Mouse (Mus musculus): Measurements from ENCODE around the gene Tph2. TPM values are rescaled to one million over a fixed set of nuclear protein-coding genes. Genes with fewer than 3 reads are reported as not detected.

Gene Tph2
- polyA plus RNA-seq, 1 experiment: 0.75 TPM

- Histone ChIP-seq H3K36me3 (ENCODE audit: control insufficient read depth, insufficient read depth, low read length) (no peaks in the 10 kb centered on the region), H3K27ac (ENCODE audit: control insufficient read depth, insufficient read depth, low read depth, low read length) (no peak overlapping the region), H3K4me3 (ENCODE audit: control insufficient read depth, low read depth, low read length) (no peak overlapping the region), H3K27me3 (ENCODE audit: control insufficient read depth, insufficient read depth, low read length) (no peaks in the 10 kb centered on the region), H3K4me1 (ENCODE audit: control insufficient read depth, insufficient read depth, low read length) (no peaks in the 10 kb centered on the region)
- TF ChIP-seq CTCF (IDR thresholded peaks at IDR 0.05; ENCODE audit: control insufficient read depth, insufficient read depth, insufficient replicate concordance, low read depth, low read length) (no peak), POLR2A (IDR thresholded peaks at IDR 0.05; ENCODE audit: control insufficient read depth, low read depth, low read length) (no peak)
These were observed 41.2 kb downstream of the Tph2 start for GRCm38 (mm10) chr10:115143641-115144040.

DNA sequence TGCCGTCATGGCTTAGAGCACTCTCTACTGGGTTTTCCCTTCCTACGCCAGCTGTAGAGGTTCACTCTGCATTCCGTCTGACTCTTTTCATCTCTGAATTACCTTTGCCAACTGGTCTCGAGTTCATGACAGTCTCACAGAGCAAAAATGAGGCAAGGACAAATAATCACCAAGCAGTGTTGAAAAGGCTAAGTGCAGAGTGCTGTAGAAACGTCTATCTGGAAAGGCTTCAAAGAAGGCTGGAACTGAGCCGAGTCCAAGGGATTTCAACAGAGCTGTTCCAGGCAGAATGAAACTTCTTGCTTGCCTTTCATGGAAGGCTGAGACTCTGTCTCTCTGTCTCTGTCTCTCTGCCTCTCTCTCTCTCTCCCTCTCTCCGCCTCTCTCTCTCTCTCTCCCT, 47.8 kb downstream of the Tph2 start:
- Histone ChIP-seq H3K36me3 (ENCODE audit: control insufficient read depth, insufficient read depth, low read length) (no peaks in the 10 kb centered on the region), H3K4me3 (ENCODE audit: control insufficient read depth, low read depth, low read length) (no peak overlapping the region)

DNA sequence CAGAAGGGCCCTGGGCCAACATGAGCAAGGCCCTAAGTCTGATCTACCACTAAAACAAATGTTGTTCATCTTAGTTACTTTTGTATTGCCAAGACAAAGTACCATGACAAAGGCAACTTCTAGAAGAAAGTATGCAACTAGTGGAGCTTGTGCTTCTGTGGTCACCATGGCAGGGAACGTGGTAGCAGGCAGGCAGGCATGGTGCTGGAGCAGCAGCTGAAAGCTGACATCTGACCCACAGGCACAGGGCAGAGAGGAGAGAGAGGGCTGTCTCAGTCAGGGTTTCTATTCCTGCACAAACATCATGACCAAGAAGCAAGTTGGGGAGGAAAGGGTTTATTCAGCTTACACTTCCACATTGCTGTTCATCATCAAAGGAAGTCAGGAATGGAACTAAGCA, 56.9 kb downstream of the Tph2 start:
- H3K4me3 ChIP-seq (ENCODE audit: control insufficient read depth, low read depth, low read length): no peak overlapping the region
- TF ChIP-seq CTCF (IDR thresholded peaks at IDR 0.05; ENCODE audit: control insufficient read depth, insufficient read depth, insufficient replicate concordance, low read depth, low read length) (no peak), POLR2A (IDR thresholded peaks at IDR 0.05; ENCODE audit: control insufficient read depth, low read depth, low read length) (no peak)

More for the DNA sequence above, 47.8 kb downstream of the Tph2 start:
- no peak for TF ChIP-seq CTCF (IDR thresholded peaks at IDR 0.05; ENCODE audit: control insufficient read depth, insufficient read depth, insufficient replicate concordance, low read depth, low read length)
- no peak for TF ChIP-seq POLR2A (IDR thresholded peaks at IDR 0.05; ENCODE audit: control insufficient read depth, low read depth, low read length)
- no peaks in the 10 kb centered on the region for H3K27me3 ChIP-seq (ENCODE audit: control insufficient read depth, insufficient read depth, low read length)
- H3K4me1 ChIP-seq (ENCODE audit: control insufficient read depth, insufficient read depth, low read length): no peaks in the 10 kb centered on the region
- no peak overlapping the region for H3K27ac ChIP-seq (ENCODE audit: control insufficient read depth, insufficient read depth, low read depth, low read length)

GRCm38 (mm10) chr10:115125550-115125949, 59.3 kb downstream of the Tph2 start:
- no peak for TF ChIP-seq POLR2A (IDR thresholded peaks at IDR 0.05; ENCODE audit: control insufficient read depth, low read depth, low read length)
- TF ChIP-seq CTCF (IDR thresholded peaks at IDR 0.05; ENCODE audit: control insufficient read depth, insufficient read depth, insufficient replicate concordance, low read depth, low read length): no peak
- H3K36me3 ChIP-seq (ENCODE audit: control insufficient read depth, insufficient read depth, low read length): no peaks in the 10 kb centered on the region
- no peak overlapping the region for H3K27ac ChIP-seq (ENCODE audit: control insufficient read depth, insufficient read depth, low read depth, low read length)
- no peak overlapping the region for H3K4me3 ChIP-seq (ENCODE audit: control insufficient read depth, low read depth, low read length)
- no peaks in the 10 kb centered on the region for H3K27me3 ChIP-seq (ENCODE audit: control insufficient read depth, insufficient read depth, low read length)
- no peaks in the 10 kb centered on the region for H3K4me1 ChIP-seq (ENCODE audit: control insufficient read depth, insufficient read depth, low read length)

More for the DNA sequence above, 56.9 kb downstream of the Tph2 start:
- H3K36me3 ChIP-seq (ENCODE audit: control insufficient read depth, insufficient read depth, low read length): no peaks in the 10 kb centered on the region
- H3K27me3 ChIP-seq (ENCODE audit: control insufficient read depth, insufficient read depth, low read length): no peaks in the 10 kb centered on the region
- H3K4me1 ChIP-seq (ENCODE audit: control insufficient read depth, insufficient read depth, low read length): no peaks in the 10 kb centered on the region
- no peak overlapping the region for H3K27ac ChIP-seq (ENCODE audit: control insufficient read depth, insufficient read depth, low read depth, low read length)

DNA sequence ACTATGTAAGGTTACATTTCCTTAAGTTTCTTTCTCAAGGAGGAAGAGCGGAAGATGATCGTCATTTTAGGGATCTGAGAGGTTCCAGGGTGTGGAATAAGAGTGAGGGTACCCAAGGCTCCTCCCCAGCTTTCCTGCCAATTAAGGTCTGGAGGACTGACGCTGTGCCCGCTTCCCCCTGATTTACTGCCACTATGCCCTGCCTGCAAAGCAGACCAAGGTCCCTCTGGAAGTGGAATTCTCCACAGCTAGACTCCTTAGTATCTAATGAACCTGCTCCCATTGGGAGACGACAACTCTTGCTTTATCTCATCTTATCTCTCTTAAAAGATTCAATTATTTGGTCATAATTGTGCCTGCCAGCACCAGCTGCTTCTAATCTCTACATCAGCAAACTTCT, 59.8 kb downstream of the Tph2 start:
- no peak overlapping the region for H3K4me3 ChIP-seq (ENCODE audit: control insufficient read depth, low read depth, low read length)
- H3K27ac ChIP-seq (ENCODE audit: control insufficient read depth, insufficient read depth, low read depth, low read length): no peak overlapping the region
- no peaks in the 10 kb centered on the region for H3K36me3 ChIP-seq (ENCODE audit: control insufficient read depth, insufficient read depth, low read length)
- no peak for TF ChIP-seq CTCF (IDR thresholded peaks at IDR 0.05; ENCODE audit: control insufficient read depth, insufficient read depth, insufficient replicate concordance, low read depth, low read length)
- TF ChIP-seq POLR2A (IDR thresholded peaks at IDR 0.05; ENCODE audit: control insufficient read depth, low read depth, low read length): no peak
- no peaks in the 10 kb centered on the region for H3K27me3 ChIP-seq (ENCODE audit: control insufficient read depth, insufficient read depth, low read length)
- no peaks in the 10 kb centered on the region for H3K4me1 ChIP-seq (ENCODE audit: control insufficient read depth, insufficient read depth, low read length)

DNA sequence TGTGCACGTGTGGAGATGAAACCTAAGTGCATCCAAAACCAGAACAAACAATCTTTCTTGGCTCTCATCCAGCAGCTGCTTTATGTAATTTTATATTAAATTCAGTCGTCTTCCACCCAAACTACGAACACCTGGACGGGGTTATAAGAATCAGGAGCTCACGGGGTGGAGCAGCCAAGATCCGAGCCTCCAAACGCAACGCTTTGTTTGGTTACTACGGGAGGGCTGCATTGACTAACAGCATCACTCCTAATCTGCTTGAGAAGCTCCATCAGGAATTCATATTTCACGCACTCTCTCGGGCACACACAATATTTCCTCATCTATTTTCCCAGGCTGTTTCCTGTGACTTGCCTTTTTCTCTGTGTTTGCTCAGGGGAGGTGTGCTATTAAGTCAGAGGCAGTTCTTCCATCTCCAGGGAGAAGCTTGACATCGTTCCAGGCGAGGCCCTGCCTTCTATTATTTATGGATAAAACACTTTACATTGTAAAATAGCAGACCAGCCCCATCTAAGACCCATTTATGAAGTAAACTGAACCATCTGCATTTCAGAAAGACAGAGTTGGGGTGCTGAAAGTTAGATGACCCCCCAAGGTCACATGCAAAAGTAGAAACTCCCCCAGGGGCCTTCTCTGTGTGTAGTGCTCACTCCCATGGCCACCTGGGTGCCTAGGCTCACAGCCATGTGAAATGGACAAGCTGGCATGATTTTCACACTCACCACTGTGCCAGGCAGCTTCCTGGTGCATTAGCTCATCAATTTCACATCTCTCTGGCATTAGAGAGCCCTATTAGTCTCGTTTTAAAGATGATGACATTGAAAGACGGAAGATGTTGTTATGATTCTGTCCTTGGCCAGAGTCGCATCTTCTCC, 76.9 kb downstream of the Tph2 start:
- TF ChIP-seq CTCF (IDR thresholded peaks at IDR 0.05; ENCODE audit: control insufficient read depth, insufficient read depth, insufficient replicate concordance, low read depth, low read length) (no peak), POLR2A (IDR thresholded peaks at IDR 0.05; ENCODE audit: control insufficient read depth, low read depth, low read length) (no peak)
- Histone ChIP-seq H3K27me3 (ENCODE audit: control insufficient read depth, insufficient read depth, low read length) (no peaks in the 10 kb centered on the region), H3K27ac (ENCODE audit: control insufficient read depth, insufficient read depth, low read depth, low read length) (no peak overlapping the region), H3K4me3 (ENCODE audit: control insufficient read depth, low read depth, low read length) (no peak overlapping the region), H3K4me1 (ENCODE audit: control insufficient read depth, insufficient read depth, low read length) (no peaks in the 10 kb centered on the region), H3K36me3 (ENCODE audit: control insufficient read depth, insufficient read depth, low read length) (no peaks in the 10 kb centered on the region)

- no peaks in the 10 kb centered on the region for H3K4me1 ChIP-seq (ENCODE audit: control insufficient read depth, insufficient read depth, low read length)
These were observed 80.6 kb downstream of the Tph2 start for GRCm38 (mm10) chr10:115104175-115104574.

More at GRCm38 (mm10) chr10:115104175-115104574, 80.6 kb downstream of the Tph2 start:
- no peaks in the 10 kb centered on the region for H3K36me3 ChIP-seq (ENCODE audit: control insufficient read depth, insufficient read depth, low read length)
- H3K4me3 ChIP-seq (ENCODE audit: control insufficient read depth, low read depth, low read length): no peak overlapping the region
- H3K27ac ChIP-seq (ENCODE audit: control insufficient read depth, insufficient read depth, low read depth, low read length): no peak overlapping the region
- H3K27me3 ChIP-seq (ENCODE audit: control insufficient read depth, insufficient read depth, low read length): no peaks in the 10 kb centered on the region
- TF ChIP-seq CTCF (IDR thresholded peaks at IDR 0.05; ENCODE audit: control insufficient read depth, insufficient read depth, insufficient replicate concordance, low read depth, low read length) (no peak), POLR2A (IDR thresholded peaks at IDR 0.05; ENCODE audit: control insufficient read depth, low read depth, low read length) (no peak)
